Mouse (Mus musculus): ENCODE results near the gene Zc3h4. TPM values are rescaled to one million over a fixed set of nuclear protein-coding genes. Genes with fewer than 3 reads are reported as not detected.

Zc3h4 gene
- total and polyA plus RNA-seq, 3 experiments: 32.9 to 71.8 (median 59.4) TPM

- TF ChIP-seq NRF1 (IDR thresholded peaks at IDR 0.05; ENCODE audit: insufficient read depth, low read depth, low read length, poor library complexity, severe bottlenecking) (no peak), POLR2A (IDR thresholded peaks at IDR 0.05; ENCODE audit: control insufficient read depth in 1 of 2, insufficient read depth in 1 of 2, low read depth in 1 of 2, low read length in 2 of 2, poor library complexity in 1 of 2) (peak in 1 of 2 experiments; percentile 71; a peak in 3 of 4 replicates), MEF2A (IDR thresholded peaks at IDR 0.05; ENCODE audit: extremely low read depth, insufficient replicate concordance, low read depth, low read length, poor library complexity, severe bottlenecking) (no peak), MYB (IDR thresholded peaks at IDR 0.05; ENCODE audit: low read depth, low read length) (no peak), TBP (IDR thresholded peaks at IDR 0.05; ENCODE audit: low read depth, low read length) (peak; percentile 75), ZC3H11A (IDR thresholded peaks at IDR 0.05; ENCODE audit: low read depth, low read length) (no peak), MYC (IDR thresholded peaks at IDR 0.05; ENCODE audit: low read depth, low read length) (no peak), USF2 (IDR thresholded peaks at IDR 0.05; ENCODE audit: borderline replicate concordance in 1 of 2, insufficient read depth in 1 of 2, low read depth in 1 of 2, low read length in 2 of 2) (no peak), POLR2AphosphoS2 (IDR thresholded peaks at IDR 0.05; ENCODE audit: low read length) (no peak), GATA1 (IDR thresholded peaks at IDR 0.05; ENCODE audit: low read depth, low read length) (no peak)
- Histone ChIP-seq H3K9ac (ENCODE audit: control insufficient read depth, low read depth, low read length, poor library complexity, severe bottlenecking) (peak overlapping the region; percentile 98), H3K27me3 (ENCODE audit: control insufficient read depth in 1 of 2, insufficient read depth in 2 of 2, low read length in 2 of 2) (no peaks in the 10 kb centered on the region), H3K36me3 (ENCODE audit: control insufficient read depth in 1 of 2, insufficient read depth in 2 of 2, low read length in 2 of 2) (peaks cover 0 to 11% of the 10 kb centered on the region in 2 experiments; a peak in 2 of 4 replicates), H3K4me3 (ENCODE audit: control insufficient read depth in 1 of 2, insufficient read depth in 1 of 2, low read depth in 2 of 2, low read length in 2 of 2) (peak overlapping the region; percentile 65 to 78), H3K4me1 (ENCODE audit: control insufficient read depth in 1 of 2, insufficient read depth in 2 of 2, low read length in 2 of 2) (peaks cover 3 to 12% of the 10 kb centered on the region in 2 experiments), H3K9me3 (replicated peaks; ENCODE audit: insufficient read depth, low read length) (no peaks in the 10 kb centered on the region), H3K27ac (ENCODE audit: control insufficient read depth, low read depth, low read length) (peak overlapping the region; percentile 96), H3K79me2 (ENCODE audit: control insufficient read depth, insufficient read depth, low read length, poor library complexity) (peaks cover 35% of the 10 kb centered on the region)
- DNase-seq (ENCODE audit: low read depth, low spot score): peak; percentile 95
Observed at GRCm38 (mm10) chr7:16399098-16399819, 1.5 kb upstream of the Zc3h4 start.

DNA sequence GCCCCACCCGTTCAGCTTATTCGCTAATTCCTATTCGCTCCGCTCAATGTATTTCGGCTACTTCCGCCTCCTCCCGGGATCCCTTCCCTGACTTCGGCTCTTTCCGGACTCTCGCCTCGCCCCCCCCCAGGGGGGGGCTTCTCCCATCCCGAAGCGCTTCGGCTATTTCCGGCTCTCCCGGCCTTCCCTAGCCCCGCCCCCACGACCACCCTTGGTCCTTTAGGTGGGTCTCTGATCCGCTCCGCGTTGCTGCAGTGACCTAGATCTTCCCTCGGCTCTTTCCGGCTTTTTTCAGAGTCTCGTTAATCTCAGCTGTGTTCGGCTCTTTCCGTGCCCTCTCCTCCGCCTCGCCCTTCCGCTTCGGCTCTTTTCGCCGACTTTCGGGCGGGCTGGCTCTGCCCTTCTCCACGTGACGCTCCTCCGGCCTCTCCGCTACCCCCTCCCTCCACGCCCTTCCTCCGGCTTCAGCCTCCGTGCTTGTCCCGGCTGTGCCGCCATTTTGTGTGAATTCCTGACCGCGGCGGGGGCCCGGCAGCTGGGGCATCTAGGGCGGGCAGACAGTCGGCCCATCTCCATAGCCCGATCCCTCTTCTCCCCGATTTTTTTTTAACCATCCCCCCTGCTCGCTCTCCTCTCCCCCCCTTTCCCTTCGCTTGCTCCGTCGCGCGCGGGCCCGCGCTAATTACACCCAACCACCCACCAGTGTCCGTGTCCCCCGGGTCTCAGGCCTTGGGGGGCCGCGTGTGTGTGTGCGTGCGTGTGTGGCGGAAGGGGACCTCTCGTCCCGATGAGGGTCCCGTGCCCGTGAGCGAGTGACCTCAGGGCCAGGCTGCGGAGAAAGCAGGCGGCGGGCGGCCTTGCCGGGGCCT is 656 bp upstream of the Zc3h4 start:
- TF ChIP-seq ZNF384 (IDR thresholded peaks at IDR 0.05; ENCODE audit: low read depth, low read length) (no peak), EP300 (IDR thresholded peaks at IDR 0.05; ENCODE audit: low read depth in 1 of 2, low read length in 2 of 2) (no peak), POLR2A (IDR thresholded peaks at IDR 0.05; ENCODE audit: control insufficient read depth in 1 of 2, insufficient read depth in 1 of 2, low read depth in 1 of 2, low read length in 2 of 2, poor library complexity in 1 of 2) (peak; percentile 54 to 79; a peak in 3 of 4 replicates), ZKSCAN1 (IDR thresholded peaks at IDR 0.05; ENCODE audit: low read depth, low read length) (no peak), TBP (IDR thresholded peaks at IDR 0.05; ENCODE audit: low read depth, low read length) (peak; percentile 40), MAFK (IDR thresholded peaks at IDR 0.05; ENCODE audit: borderline replicate concordance, low read depth, low read length) (no peak), CHD2 (IDR thresholded peaks at IDR 0.05; ENCODE audit: low read length) (no peak), HCFC1 (IDR thresholded peaks at IDR 0.05; ENCODE audit: low read depth, low read length) (no peak), CHD1 (IDR thresholded peaks at IDR 0.05; ENCODE audit: low read depth, low read length) (no peak), UBTF (IDR thresholded peaks at IDR 0.05; ENCODE audit: borderline replicate concordance, insufficient read depth, low read depth, low read length) (no peak), MYB (IDR thresholded peaks at IDR 0.05; ENCODE audit: low read depth, low read length) (no peak), ETS1 (IDR thresholded peaks at IDR 0.05; ENCODE audit: low read depth, low read length) (no peak)
- Histone ChIP-seq H3K4me1 (ENCODE audit: control insufficient read depth in 1 of 2, insufficient read depth in 2 of 2, low read length in 2 of 2) (peaks cover 6 to 20% of the 10 kb centered on the region in 2 experiments), H3K27me3 (ENCODE audit: control insufficient read depth in 1 of 2, insufficient read depth in 2 of 2, low read length in 2 of 2) (no peaks in the 10 kb centered on the region), H3K79me2 (ENCODE audit: control insufficient read depth, insufficient read depth, low read length, poor library complexity) (peaks cover 39% of the 10 kb centered on the region), H3K9me3 (replicated peaks; ENCODE audit: insufficient read depth, low read length) (no peaks in the 10 kb centered on the region), H3K4me3 (ENCODE audit: control insufficient read depth in 1 of 2, insufficient read depth in 1 of 2, low read depth in 2 of 2, low read length in 2 of 2) (peak overlapping the region; percentile 89 to 93), H3K36me3 (ENCODE audit: control insufficient read depth in 1 of 2, insufficient read depth in 2 of 2, low read length in 2 of 2) (peaks cover 0 to 17% of the 10 kb centered on the region in 2 experiments; a peak in 2 of 4 replicates), H3K27ac (ENCODE audit: control insufficient read depth, low read depth, low read length) (peak overlapping the region; percentile 96), H3K9ac (ENCODE audit: control insufficient read depth, low read depth, low read length, poor library complexity, severe bottlenecking) (peak overlapping the region; percentile 98)
- peak; percentile 98 for DNase-seq (ENCODE audit: low read depth, low spot score)
